Mouse (Mus musculus) olfactory bulb, adult 2 months (tissue): ENCODE results near the gene Akap13.

Experiments used
- CTCF ChIP-seq: fragments of 200-500 bp; IDR thresholded peaks from 2 replicates; pipeline ENCODE4 v1.5.1; 2012; ENCODE audit warnings: low read depth, mild to moderate bottlenecking, low read length, moderate library complexity; ENCODE audit not compliant: insufficient read depth
- POLR2A ChIP-seq: fragments of 200-500 bp; IDR thresholded peaks from 2 replicates; pipeline ENCODE4 v1.6.1; 2012; ENCODE audit warnings: mild to moderate bottlenecking, low read depth, low read length, moderate library complexity; ENCODE audit not compliant: insufficient read depth

GRCm38 (mm10) chr7:75495941-75496441, 40.7 kb downstream of the Akap13 start:
- TF ChIP-seq POLR2A (no peak), CTCF (no peak)
